Mouse (Mus musculus) ES-Bruce4 (cell line): ENCODE measurements around the gene Efr3b.

ENCODE experiments used
- CTCF ChIP-seq: IDR thresholded peaks from one replicate; pipeline ENCODE4 v1.8.1; 2011; ENCODE audit warnings: low read depth, low read length
- EP300 ChIP-seq: IDR thresholded peaks from 2 replicates; pipeline ENCODE4 v1.6.1; 2011; ENCODE audit warnings: low read depth, low read length; ENCODE audit not compliant: insufficient read depth
- POLR2A ChIP-seq: IDR thresholded peaks from one replicate; pipeline ENCODE4 v1.8.1; 2011; ENCODE audit warnings: low read length; ENCODE audit not compliant: insufficient read depth

DNA sequence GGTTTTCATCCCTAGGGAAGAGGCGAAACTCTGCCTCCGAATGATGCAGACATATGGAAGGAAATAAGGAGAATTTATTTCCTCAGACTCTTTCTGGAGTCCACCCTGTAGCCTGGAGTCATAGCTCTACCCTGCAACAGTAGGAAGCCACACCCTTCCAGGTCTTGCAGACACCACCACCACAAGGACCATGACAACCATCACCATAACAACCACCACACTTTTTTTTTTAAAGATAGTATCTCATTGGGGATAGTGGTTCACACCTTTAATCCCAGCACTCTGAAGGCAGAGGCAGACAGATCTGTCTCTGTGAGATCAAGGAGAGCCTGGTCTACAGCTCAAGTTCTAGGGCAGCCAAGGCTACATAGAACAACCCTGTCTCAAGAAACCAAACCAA, 26.8 kb upstream of the Efr3b start:
- TF ChIP-seq POLR2A (no peak), CTCF (no peak), EP300 (no peak)
